Mouse (Mus musculus) forebrain, embryonic 16.5 days (tissue): ENCODE measurements around the gene Tead1. TPM values are rescaled to one million over a fixed set of nuclear protein-coding genes. Genes with fewer than 3 reads are reported as not detected.

Experiments used
- ATAC-seq: fragments of 200-750 bp; cut with Nextera tagmentation; 2 replicates; pipeline ENCODE4 v1.8.0; 2017; ENCODE audit warnings: mild to moderate bottlenecking, moderate library complexity
- H3K27ac ChIP-seq: fragments of 300-500 bp; sonication (generic); 2 replicates; pipeline ENCODE4 v1.5.1; 2014; ENCODE audit warnings: low read length, control low read depth
- H3K27me3 ChIP-seq: fragments of 300-500 bp; sonication (generic); replicated peaks from 2 replicates; pipeline ENCODE4 v1.6.1; 2014; ENCODE audit warnings: low read length; ENCODE audit not compliant: control insufficient read depth, insufficient read depth
- H3K36me3 ChIP-seq: fragments of 300-500 bp; sonication (generic); 2 replicates; pipeline ENCODE4 v1.6.1; 2014; ENCODE audit not compliant: control insufficient read depth, insufficient read depth
- H3K4me1 ChIP-seq: fragments of 300-500 bp; sonication (generic); replicated peaks from 2 replicates; pipeline ENCODE4 v1.6.1; 2014; ENCODE audit warnings: low read length; ENCODE audit not compliant: control insufficient read depth, insufficient read depth
- H3K4me2 ChIP-seq: fragments of 300-500 bp; sonication (generic); 2 replicates; pipeline ENCODE4 v1.6.1; 2014; ENCODE audit warnings: mild to moderate bottlenecking, low read length, control low read depth
- H3K4me3 ChIP-seq: fragments of 300-500 bp; sonication (generic); replicated peaks from 2 replicates; pipeline ENCODE4 v1.5.1; 2014; ENCODE audit warnings: mild to moderate bottlenecking, low read length, control low read depth
- H3K9ac ChIP-seq: fragments of 300-500 bp; sonication (generic); replicated peaks from 2 replicates; pipeline ENCODE4 v1.6.1; 2014; ENCODE audit warnings: low read depth, low read length, control low read depth
- H3K9me3 ChIP-seq: fragments of 300-500 bp; sonication (generic); 2 replicates; pipeline ENCODE4 v1.6.1; 2016; ENCODE audit warnings: low read length; ENCODE audit not compliant: control insufficient read depth
- WGBS: fragments of 180-500 bp; shearing (Covaris S2); extraction: QIAGEN DNeasy Blood & Tissue Kit; methylation state at CpG from one replicate; pipeline ENCODE4 v1.1.7; 2014; 5-methylcytosine and 5-hydroxymethylcytosine counted together
- polyA plus RNA-seq: library from polyadenylated mRNA; unstranded; fragments of >200 nt; fragmentation: Nextera tagmentation; extraction: Ambion mirVana; gene quantifications from 2 replicates; pipeline ENCODE4 v1.2.1, GENCODE M21; 2015

Gene Tead1
- polyA plus RNA-seq, 1 experiment from 2014 or later, result 17.6 TPM

- no peaks in the 10 kb centered on the region for H3K27me3 ChIP-seq
- peak overlapping the region; percentile 22 for H3K4me2 ChIP-seq
- ATAC-seq, result 0 out of 2 replicates have a peak, but pooled peaks have one; percentile 19
- no peak overlapping the region for H3K27ac ChIP-seq
- WGBS, result 6% methylated on average over 23 of the region's 23 CpGs
- H3K36me3 ChIP-seq, result no peaks in the 10 kb centered on the region
- H3K9ac ChIP-seq, result no peak overlapping the region
- no peaks in the 10 kb centered on the region for H3K9me3 ChIP-seq
- no peak overlapping the region for H3K4me3 ChIP-seq
- H3K4me1 ChIP-seq, result peaks cover 32% of the 10 kb centered on the region
Observed at GRCm38 (mm10) chr7:112684626-112685561, 5.8 kb downstream of the Tead1 start.

GRCm38 (mm10) chr7:112685993-112686392, 6.9 kb downstream of the Tead1 start:
- H3K4me1 ChIP-seq, result peaks cover 36% of the 10 kb centered on the region
- H3K27me3 ChIP-seq, result no peaks in the 10 kb centered on the region
- WGBS, result 76% methylated on average over 3 of the region's 3 CpGs
- H3K9ac ChIP-seq, result no peak overlapping the region
- no peak overlapping the region for H3K27ac ChIP-seq
- no peak overlapping the region for H3K4me2 ChIP-seq
- H3K4me3 ChIP-seq, result no peak overlapping the region
- no peak for ATAC-seq
- no peaks in the 10 kb centered on the region for H3K36me3 ChIP-seq
- no peaks in the 10 kb centered on the region for H3K9me3 ChIP-seq

GRCm38 (mm10) chr7:112686586-112686985, 7.5 kb downstream of the Tead1 start:
- Histone ChIP-seq H3K4me2 (no peak overlapping the region), H3K27me3 (no peaks in the 10 kb centered on the region), H3K4me3 (no peak overlapping the region), H3K36me3 (no peaks in the 10 kb centered on the region), H3K27ac (no peak overlapping the region), H3K4me1 (peaks cover 35% of the 10 kb centered on the region), H3K9ac (no peak overlapping the region), H3K9me3 (no peaks in the 10 kb centered on the region)
- WGBS, result 54% methylated on average over 10 of the region's 10 CpGs
- ATAC-seq, result no peak

DNA sequence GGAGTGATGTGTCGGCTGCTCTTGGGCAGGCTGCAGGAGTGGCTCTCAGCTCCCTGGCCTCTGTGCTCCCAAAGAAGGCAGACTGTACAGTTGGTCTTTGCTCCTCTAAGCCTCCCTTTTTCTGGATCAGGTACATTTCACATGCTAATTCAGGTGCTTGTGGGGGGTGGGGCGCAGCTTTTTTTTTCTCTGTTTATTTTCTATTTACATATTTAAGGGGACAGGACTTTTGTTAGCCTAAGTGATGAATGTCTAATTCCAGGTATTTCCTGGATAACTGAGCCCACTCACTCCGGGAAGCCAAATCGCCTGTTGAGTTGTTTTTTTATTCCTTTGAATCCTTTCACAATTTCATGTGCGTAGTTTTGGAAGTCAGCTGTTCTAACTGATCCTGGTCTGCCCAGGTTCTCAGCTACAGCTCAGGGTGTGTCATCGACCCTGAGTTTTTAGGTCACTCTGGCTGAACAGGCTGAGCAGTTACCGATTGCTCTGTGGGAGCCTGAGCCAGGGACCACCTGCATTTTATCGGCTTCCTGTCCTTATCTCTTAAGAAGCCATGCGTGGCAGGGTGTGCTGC, 9.4 kb downstream of the Tead1 start:
- Histone ChIP-seq H3K9me3 (no peaks in the 10 kb centered on the region), H3K4me1 (peaks cover 33% of the 10 kb centered on the region), H3K36me3 (no peaks in the 10 kb centered on the region), H3K27ac (no peak overlapping the region), H3K4me3 (no peak overlapping the region), H3K4me2 (no peak overlapping the region), H3K27me3 (no peaks in the 10 kb centered on the region), H3K9ac (no peak overlapping the region)
- ATAC-seq, result no peak
- 48% methylated on average over 9 of the region's 9 CpGs for WGBS

- H3K9me3 ChIP-seq, result no peaks in the 10 kb centered on the region
- H3K9ac ChIP-seq, result no peak overlapping the region
- 25% methylated on average over 7 of the region's 7 CpGs for WGBS
- no peak overlapping the region for H3K27ac ChIP-seq
- H3K27me3 ChIP-seq, result no peaks in the 10 kb centered on the region
- no peak overlapping the region for H3K4me3 ChIP-seq
- H3K4me2 ChIP-seq, result no peak overlapping the region
- H3K36me3 ChIP-seq, result no peaks in the 10 kb centered on the region
- ATAC-seq, result no peak
- peaks cover 20% of the 10 kb centered on the region for H3K4me1 ChIP-seq
Observed at GRCm38 (mm10) chr7:112690836-112691781, 12.0 kb downstream of the Tead1 start.

- no peak for ATAC-seq
- H3K9ac ChIP-seq, result no peak overlapping the region
- no peak overlapping the region for H3K4me3 ChIP-seq
- H3K4me1 ChIP-seq, result peaks cover 39% of the 10 kb centered on the region
- H3K27ac ChIP-seq, result no peak overlapping the region
- no peaks in the 10 kb centered on the region for H3K9me3 ChIP-seq
- no peak overlapping the region for H3K4me2 ChIP-seq
- WGBS, result 70% methylated on average over 10 of the region's 10 CpGs
- H3K36me3 ChIP-seq, result no peaks in the 10 kb centered on the region
- H3K27me3 ChIP-seq, result no peaks in the 10 kb centered on the region
Observed at GRCm38 (mm10) chr7:112693566-112693965, 14.4 kb downstream of the Tead1 start.

DNA sequence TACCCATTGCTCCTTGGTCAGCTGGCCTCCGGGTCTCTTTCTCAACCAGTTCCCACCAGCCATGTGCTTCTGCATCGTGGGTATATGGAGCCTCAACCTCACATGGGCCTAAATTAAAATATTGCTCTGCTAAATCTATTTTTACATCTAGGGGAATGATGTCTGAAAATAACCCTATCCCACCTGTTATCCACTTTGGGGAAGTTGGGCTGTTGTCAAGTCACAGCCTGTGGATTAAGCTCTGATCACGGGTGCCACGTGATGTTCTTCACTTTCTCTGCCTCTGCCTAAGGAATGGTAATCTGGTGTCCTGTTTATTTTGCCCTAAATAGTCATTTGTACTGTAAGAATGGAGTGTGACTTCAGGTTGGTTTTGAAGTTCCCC, 17.7 kb downstream of the Tead1 start:
- Histone ChIP-seq H3K27ac (peak overlapping the region; percentile 25; the same call in 1 of the 2 replicates), H3K4me1 (peaks cover 39% of the 10 kb centered on the region), H3K36me3 (no peaks in the 10 kb centered on the region), H3K4me3 (no peak overlapping the region), H3K9ac (no peak overlapping the region; the same call in 1 of the 2 replicates), H3K4me2 (peak overlapping the region; percentile 0; the same call in 1 of the 2 replicates), H3K27me3 (no peaks in the 10 kb centered on the region), H3K9me3 (no peaks in the 10 kb centered on the region)
- 45% methylated on average over 4 of the region's 4 CpGs for WGBS
- ATAC-seq, result no peak

DNA sequence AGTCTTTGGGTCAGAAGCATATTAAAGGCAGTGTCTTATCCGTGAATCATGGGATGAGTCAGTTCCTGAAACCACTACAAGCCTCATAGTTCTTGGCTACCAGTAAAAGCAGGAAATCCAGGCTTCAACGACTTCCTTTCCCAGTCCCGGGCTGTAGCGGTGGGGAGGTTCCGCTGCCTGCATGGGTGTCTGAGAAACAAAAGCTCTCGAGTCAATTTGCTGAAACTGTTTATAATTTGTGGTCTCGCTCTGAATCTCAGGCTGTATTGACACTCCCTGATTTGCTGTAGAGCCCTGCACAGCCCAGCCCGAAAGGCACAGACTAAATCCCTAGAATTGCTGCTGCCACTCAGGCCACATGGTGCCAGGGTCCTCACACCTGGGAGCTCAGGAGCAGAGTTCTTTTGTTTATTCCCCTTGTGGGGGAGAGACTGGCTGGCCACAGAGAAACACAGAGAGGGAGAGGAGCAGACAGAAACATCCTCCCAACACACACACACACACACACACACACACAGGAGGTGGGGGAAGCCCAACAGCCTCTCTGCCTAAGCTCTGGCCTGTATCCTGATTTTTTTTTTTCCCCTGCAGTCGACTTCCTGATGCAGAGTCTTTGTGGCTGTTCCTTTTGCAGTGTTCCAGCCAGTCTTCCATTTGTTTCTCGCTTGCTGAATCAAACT, 18.2 kb downstream of the Tead1 start:
- WGBS, result 7% methylated on average over 10 of the region's 10 CpGs
- H3K27me3 ChIP-seq, result no peaks in the 10 kb centered on the region
- H3K9me3 ChIP-seq, result no peaks in the 10 kb centered on the region
- peak overlapping the region; percentile 25 for H3K27ac ChIP-seq
- ATAC-seq, result peak; percentile 49; the same call in 1 of the 2 replicates
- H3K4me1 ChIP-seq, result peaks cover 34% of the 10 kb centered on the region
- H3K9ac ChIP-seq, result peak overlapping the region; percentile 36
- no peak overlapping the region for H3K4me3 ChIP-seq
- H3K4me2 ChIP-seq, result peak overlapping the region; percentile 2; the same call in 1 of the 2 replicates
- no peaks in the 10 kb centered on the region for H3K36me3 ChIP-seq
